Mouse (Mus musculus) embryonic facial prominence, embryonic 11.5 days (tissue): ENCODE data around the gene Psmd8. TPM values are rescaled to one million over a fixed set of nuclear protein-coding genes. Genes with fewer than 3 reads are reported as not detected.
"Not testable (repeated sequence)": the region's sequence is repeated elsewhere in the genome, so short reads cannot be mapped to it uniquely, and the experiment has no call there.

Experiments
- ATAC-seq: fragments of 200-750 bp; cut with Nextera tagmentation; replicated peaks from 2 replicates; pipeline ENCODE4 v1.8.0; 2017; ENCODE audit warnings: low read depth; ENCODE audit not compliant: insufficient number of reproducible peaks, low FRiP score, low TSS enrichment
- DNase-seq: peaks from one replicate; pipeline ENCODE4 v3.0.0-alpha.2; 2015; ENCODE audit warnings: low spot score
- H3K27ac ChIP-seq: fragments of 300-500 bp; sonication (generic); replicated peaks from 2 replicates; pipeline ENCODE4 v1.5.1; 2014; ENCODE audit warnings: mild to moderate bottlenecking, low read depth, low read length, control low read depth
- H3K27me3 ChIP-seq: fragments of 300-500 bp; sonication (generic); 2 replicates; pipeline ENCODE4 v1.6.1; 2014; ENCODE audit warnings: mild to moderate bottlenecking, low read length, moderate library complexity, mixed read lengths; ENCODE audit not compliant: control insufficient read depth, insufficient read depth
- H3K36me3 ChIP-seq: fragments of 300-500 bp; sonication (generic); replicated peaks from 2 replicates; pipeline ENCODE4 v1.6.1; 2014; ENCODE audit warnings: low read depth, mild to moderate bottlenecking, low read length, moderate library complexity, mixed read lengths; ENCODE audit not compliant: control insufficient read depth, insufficient read depth
- H3K4me1 ChIP-seq: fragments of 300-500 bp; sonication (generic); 2 replicates; pipeline ENCODE4 v1.6.1; 2014; ENCODE audit warnings: low read length, mixed read lengths; ENCODE audit not compliant: control insufficient read depth, insufficient read depth
- H3K4me2 ChIP-seq: fragments of 300-500 bp; sonication (generic); 2 replicates; pipeline ENCODE4 v1.6.1; 2014; ENCODE audit warnings: low read depth, mild to moderate bottlenecking, control low read depth, low read length, moderate library complexity
- H3K4me3 ChIP-seq: fragments of 300-500 bp; sonication (generic); 2 replicates; pipeline ENCODE4 v1.5.1; 2014; ENCODE audit warnings: low read depth, low read length, control low read depth
- H3K9ac ChIP-seq: fragments of 300-500 bp; sonication (generic); replicated peaks from 2 replicates; pipeline ENCODE4 v1.6.1; 2014; ENCODE audit warnings: mild to moderate bottlenecking, control low read depth, low read length
- H3K9me3 ChIP-seq: fragments of 300-500 bp; sonication (generic); replicated peaks from 2 replicates; pipeline ENCODE4 v1.6.1; 2016; ENCODE audit warnings: mild to moderate bottlenecking, low read length, inconsistent platforms, mixed read lengths; ENCODE audit not compliant: control insufficient read depth
- WGBS: fragments of 180-500 bp; shearing (Covaris S2); extraction: QIAGEN DNeasy Blood & Tissue Kit; methylation state at CpG from one replicate; pipeline ENCODE4 v1.1.7; 2014; 5-methylcytosine and 5-hydroxymethylcytosine counted together
- polyA plus RNA-seq: library from polyadenylated mRNA; unstranded; fragments of >200 nt; fragmentation: Nextera tagmentation; extraction: Ambion mirVana; gene quantifications from 2 replicates; pipeline ENCODE4 v1.2.1, GENCODE M21; 2014

Gene Psmd8
- polyA plus RNA-seq, 1 experiment from 2014 or later = 321 TPM

DNA sequence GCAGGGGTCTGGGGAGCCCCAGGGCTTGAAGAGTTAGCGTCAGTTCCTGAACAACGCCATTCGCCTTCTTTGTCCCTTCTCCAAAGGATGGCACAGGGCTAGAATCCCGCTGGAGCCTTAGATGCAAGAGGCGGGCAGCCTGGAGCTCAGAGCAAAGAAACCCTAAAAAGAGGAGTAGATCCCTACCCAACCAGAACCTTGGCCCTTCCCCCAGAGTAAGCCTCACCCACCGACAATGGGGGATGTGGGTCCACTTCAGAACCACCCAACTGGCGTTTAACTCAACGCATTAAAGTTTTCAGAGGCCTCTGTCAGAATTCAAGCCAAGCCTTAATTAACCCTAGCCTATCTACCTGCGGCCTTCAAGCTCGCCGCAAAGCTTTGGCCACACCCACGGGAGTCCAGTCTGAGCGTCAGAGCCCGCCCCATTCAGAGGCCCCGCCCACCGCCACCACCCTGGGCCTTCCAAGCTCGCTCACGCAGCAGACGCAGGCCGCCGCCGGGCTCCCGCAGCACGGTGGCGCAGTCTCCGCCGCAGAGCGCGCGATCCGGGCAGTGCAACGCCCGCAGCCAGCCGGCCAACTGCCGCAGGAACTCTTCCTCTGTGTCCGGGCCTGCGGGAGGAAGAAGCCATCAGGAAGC is 25.2 kb downstream of the Psmd8 start:
- H3K36me3 ChIP-seq = no peaks in the 10 kb centered on the region
- H3K9ac ChIP-seq = peak overlapping the region; percentile 65
- DNase-seq (peak; percentile 88), ATAC-seq (peak; percentile 77)
- H3K27ac ChIP-seq = peak overlapping the region; percentile 71
- H3K4me2 ChIP-seq = peak overlapping the region; percentile 96
- WGBS = 6% methylated on average over 37 of the region's 37 CpGs
- H3K4me3 ChIP-seq = peak overlapping the region; percentile 73
- no peaks in the 10 kb centered on the region for H3K4me1 ChIP-seq
- H3K27me3 ChIP-seq = 0 out of 2 replicates have a peak, but pooled peaks cover 3% of the 10 kb centered on the region
- no peaks in the 10 kb centered on the region for H3K9me3 ChIP-seq

DNA sequence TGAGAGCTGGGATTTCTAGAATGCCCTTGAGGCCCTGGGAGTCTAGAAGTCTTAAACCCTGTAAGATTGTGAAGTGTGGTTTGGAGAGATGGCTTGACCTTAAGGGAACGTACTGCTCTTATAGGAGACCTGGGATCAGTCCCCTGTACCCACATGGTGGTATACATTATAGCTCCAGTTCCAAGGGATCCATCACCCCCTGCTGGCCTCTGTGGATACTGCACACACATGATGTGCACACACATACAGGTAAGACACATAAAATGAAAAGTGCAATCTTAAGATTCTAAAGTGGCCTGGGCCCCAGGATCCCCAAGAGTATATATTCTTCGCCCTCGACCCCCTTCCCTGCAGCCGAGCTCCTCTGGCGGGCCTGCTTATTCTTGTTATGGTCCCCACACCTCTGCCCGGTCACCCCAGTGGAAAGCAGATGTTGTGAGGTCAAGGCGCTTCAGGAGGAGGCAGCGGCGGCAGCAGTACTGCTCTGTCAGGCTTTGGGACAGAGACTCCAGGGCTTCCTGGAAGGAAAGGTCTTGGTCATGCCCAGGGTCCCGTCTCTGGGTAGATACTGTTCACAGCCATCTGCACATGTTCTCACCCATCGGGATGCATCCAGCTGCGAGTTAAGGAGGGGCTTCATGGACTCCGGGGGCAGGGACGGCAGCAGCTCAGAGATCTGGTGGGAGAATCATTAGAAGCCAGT is 26.3 kb downstream of the Psmd8 start:
- Histone ChIP-seq H3K9ac (no peak overlapping the region), H3K27ac (no peak overlapping the region), H3K4me3 (no peak overlapping the region), H3K4me1 (no peaks in the 10 kb centered on the region), H3K36me3 (no peaks in the 10 kb centered on the region), H3K9me3 (no peaks in the 10 kb centered on the region), H3K4me2 (no peak overlapping the region), H3K27me3 (0 out of 2 replicates have a peak, but pooled peaks cover under 1% of the 10 kb centered on the region)
- ATAC-seq (no peak), DNase-seq (no peak)
- WGBS = 95% methylated on average over 14 of the region's 14 CpGs

DNA sequence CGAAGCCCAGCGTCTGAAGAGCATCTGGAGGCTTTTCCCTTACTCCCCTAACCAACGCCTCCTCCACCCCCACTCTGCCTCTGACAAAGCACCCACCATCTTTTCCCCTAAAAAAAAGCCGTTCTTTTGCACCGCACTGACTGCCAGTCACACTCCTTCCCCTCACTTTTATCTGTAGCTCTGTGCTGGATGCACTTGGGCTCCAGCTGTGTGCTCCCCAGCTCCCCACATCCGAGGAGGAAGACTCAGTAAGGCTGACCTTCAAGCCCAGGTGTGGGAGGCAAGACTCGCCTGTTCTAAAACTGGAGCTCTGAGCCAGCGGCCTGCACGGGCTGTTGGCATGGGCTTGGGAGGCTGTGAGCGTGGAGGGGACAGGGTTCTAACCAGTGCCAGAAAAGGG is 29.0 kb downstream of the Psmd8 start:
- Histone ChIP-seq H3K27ac (no peak overlapping the region), H3K36me3 (no peaks in the 10 kb centered on the region), H3K9ac (no peak overlapping the region), H3K4me3 (no peak overlapping the region), H3K4me1 (no peaks in the 10 kb centered on the region), H3K4me2 (no peak overlapping the region), H3K9me3 (no peaks in the 10 kb centered on the region), H3K27me3 (no peaks in the 10 kb centered on the region)
- WGBS = 69% methylated on average over 10 of the region's 10 CpGs
- no peak for DNase-seq
- ATAC-seq = no peak

DNA sequence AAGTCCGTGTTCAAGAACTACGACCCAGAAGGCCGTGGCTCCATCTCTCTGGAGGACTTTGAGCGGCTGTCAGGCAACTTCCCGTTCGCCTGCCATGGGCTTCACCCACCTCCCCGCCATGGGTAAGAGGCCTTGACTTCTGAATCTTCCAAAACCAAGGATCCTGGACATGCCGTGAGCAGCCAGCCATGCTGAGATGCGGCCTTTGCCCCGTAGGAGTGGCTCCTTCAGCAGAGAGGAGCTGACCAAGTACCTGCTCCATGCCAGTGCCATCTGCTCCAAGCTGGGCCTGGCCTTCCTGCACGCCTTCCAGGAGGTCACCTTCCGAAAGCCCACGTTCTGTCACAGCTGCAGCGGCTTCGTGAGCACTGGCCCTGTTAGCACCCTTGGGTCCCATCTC is 31.7 kb downstream of the Psmd8 start:
- H3K9ac ChIP-seq = no peak overlapping the region
- ATAC-seq = no peak

GRCm38 (mm10) chr7:29146625-29147367 is 33.7 kb downstream of the Psmd8 start:
- H3K9me3 ChIP-seq = no peaks in the 10 kb centered on the region
- no peak overlapping the region for H3K9ac ChIP-seq
- H3K4me2 ChIP-seq = no peak overlapping the region
- H3K27me3 ChIP-seq = no peaks in the 10 kb centered on the region
- no peak overlapping the region for H3K4me3 ChIP-seq
- no peak for DNase-seq
- ATAC-seq = no peak
- no peaks in the 10 kb centered on the region for H3K4me1 ChIP-seq
- H3K36me3 ChIP-seq = no peaks in the 10 kb centered on the region
- H3K27ac ChIP-seq = no peak overlapping the region
- 88% methylated on average over 7 of the region's 7 CpGs for WGBS

More for the DNA sequence above, 31.7 kb downstream of the Psmd8 start:
- Histone ChIP-seq H3K4me1 (no peaks in the 10 kb centered on the region), H3K4me3 (no peak overlapping the region), H3K27me3 (no peaks in the 10 kb centered on the region), H3K4me2 (no peak overlapping the region), H3K36me3 (no peaks in the 10 kb centered on the region), H3K27ac (no peak overlapping the region), H3K9me3 (no peaks in the 10 kb centered on the region)
- WGBS = 84% methylated on average over 15 of the region's 15 CpGs
- no peak for DNase-seq

- ATAC-seq (no peak), DNase-seq (no peak)
- Histone ChIP-seq H3K9ac (no peak overlapping the region), H3K27me3 (no peaks in the 10 kb centered on the region), H3K4me1 (no peaks in the 10 kb centered on the region), H3K4me2 (no peak overlapping the region), H3K36me3 (no peaks in the 10 kb centered on the region), H3K27ac (no peak overlapping the region), H3K9me3 (no peaks in the 10 kb centered on the region), H3K4me3 (no peak overlapping the region)
- 96% methylated on average over 4 of the region's 4 CpGs for WGBS
Measured at GRCm38 (mm10) chr7:29144006-29144405, 36.5 kb downstream of the Psmd8 start.

GRCm38 (mm10) chr7:29141416-29141815 is 39.1 kb downstream of the Psmd8 start:
- Histone ChIP-seq H3K27ac (no peak overlapping the region), H3K9ac (no peak overlapping the region), H3K4me2 (no peak overlapping the region), H3K9me3 (no peaks in the 10 kb centered on the region), H3K4me3 (no peak overlapping the region), H3K4me1 (no peaks in the 10 kb centered on the region; the same call in 1 of the 2 replicates), H3K27me3 (no peaks in the 10 kb centered on the region), H3K36me3 (no peaks in the 10 kb centered on the region)
- WGBS = 81% methylated on average over 8 of the region's 8 CpGs
- ATAC-seq (no peak), DNase-seq (no peak)

- H3K4me1 ChIP-seq, ATAC-seq, H3K27me3 ChIP-seq, H3K4me3 ChIP-seq, H3K9ac ChIP-seq, DNase-seq, H3K4me2 ChIP-seq, H3K9me3 ChIP-seq, H3K36me3 ChIP-seq, H3K27ac ChIP-seq: not testable (repeated sequence)
- 93% methylated on average over 3 of the region's 4 CpGs for WGBS
Measured at GRCm38 (mm10) chr7:29139237-29139636, 41.3 kb downstream of the Psmd8 start.
